Comparison of ENCODE assay signal across 9 mouse cellular contexts in the genomic region with DNA sequence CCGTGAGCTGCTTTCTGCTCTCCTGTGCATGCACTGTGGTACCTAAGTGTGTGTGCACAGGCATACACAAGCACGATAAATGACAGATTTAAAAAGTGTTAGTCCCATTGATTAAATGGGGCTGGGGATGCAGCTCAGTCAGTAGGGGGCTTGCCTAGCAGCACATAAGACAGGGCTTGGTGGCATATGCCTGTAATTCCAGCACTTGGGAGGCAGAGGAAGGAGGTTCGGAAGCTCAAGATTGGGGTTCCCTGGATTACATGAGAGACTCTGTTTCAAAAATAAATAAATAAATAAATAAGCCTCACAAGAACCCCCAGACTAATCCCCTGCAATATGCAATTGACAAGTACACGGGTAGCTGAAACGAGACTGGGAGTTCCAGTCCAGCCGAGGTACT. TPM values are rescaled to one million over a fixed set of nuclear protein-coding genes. Genes with fewer than 3 reads are reported as not detected.
A peak's percentile ranks its signal among the peaks of the same experiment; 100 is the strongest.
DNase-seq lines count a peak whose midpoint lies in the region; ATAC-seq and TF ChIP-seq lines count a peak whose summit lies in the region.
"Had no signal": no experiment of that assay in that cellular context is flagged by ENCODE, and none has a peak within 500 bp of the region (broad histone marks: within the 10 kb centered on the region; RNA-seq: fewer than 3 reads in every experiment).

No protein-coding gene starts in this region.

- intact Hi-C loops in left cerebral cortex, postnatal 14 days (cut with DNase I): loop anchor here (5.0 kb wide), 1 partner anchor 47 kb away; a partner anchor contains a TSS

- no peak for TF ChIP-seq CTCF in midbrain, postnatal 0 days (IDR thresholded peaks at IDR 0.05)

- ATAC-seq in kidney, embryonic 15.5 days (replicated peaks; ENCODE audit: low FRiP score): no peak
- ATAC-seq in embryonic facial prominence, embryonic 13.5 days (ENCODE audit: insufficient number of reproducible peaks, insufficient read depth, low FRiP score, low TSS enrichment, low read depth): no peak
- no peak for ATAC-seq in intestine, embryonic 16.5 days
- no peak for ATAC-seq in midbrain, postnatal 0 days (ENCODE audit: low FRiP score)

- H3K27me3 ChIP-seq in kidney, embryonic 15.5 days: no peaks in the 10 kb centered on the region
- no peaks in the 10 kb centered on the region; the same call in 1 of the 2 replicates for H3K27me3 ChIP-seq in embryonic facial prominence, embryonic 13.5 days
- H3K27me3 ChIP-seq in intestine, embryonic 16.5 days (replicated peaks; ENCODE audit: control insufficient read depth, insufficient read depth, low read length): no peaks in the 10 kb centered on the region
- H3K27me3 ChIP-seq in midbrain, postnatal 0 days (ENCODE audit: insufficient read depth, low read length): no peaks in the 10 kb centered on the region

- H3K36me3 ChIP-seq in kidney, embryonic 15.5 days: no peaks in the 10 kb centered on the region
- no peaks in the 10 kb centered on the region for H3K36me3 ChIP-seq in embryonic facial prominence, embryonic 13.5 days
- H3K36me3 ChIP-seq in intestine, embryonic 16.5 days (ENCODE audit: control insufficient read depth, insufficient read depth, low read length): no peaks in the 10 kb centered on the region
- no peaks in the 10 kb centered on the region for H3K36me3 ChIP-seq in midbrain, postnatal 0 days (ENCODE audit: insufficient read depth, low read length)

- H3K9ac ChIP-seq in kidney, embryonic 15.5 days: peak overlapping the region; percentile 87; the same call in 1 of the 2 replicates
- H3K9ac ChIP-seq in embryonic facial prominence, embryonic 13.5 days: peak overlapping the region; percentile 90; the same call in 1 of the 2 replicates
- peak overlapping the region; percentile 89 for H3K9ac ChIP-seq in intestine, embryonic 16.5 days (ENCODE audit: low read depth, low read length)
- H3K9ac ChIP-seq in midbrain, postnatal 0 days (replicated peaks; ENCODE audit: low read length, poor library complexity, severe bottlenecking): no peak overlapping the region

- peaks cover 35% of the 10 kb centered on the region for H3K4me1 ChIP-seq in kidney, embryonic 15.5 days
- peaks cover 38% of the 10 kb centered on the region for H3K4me1 ChIP-seq in embryonic facial prominence, embryonic 13.5 days
- H3K4me1 ChIP-seq in intestine, embryonic 16.5 days (ENCODE audit: control insufficient read depth, insufficient read depth, low read length): peaks cover 15% of the 10 kb centered on the region
- H3K4me1 ChIP-seq in midbrain, postnatal 0 days (ENCODE audit: insufficient read depth, low read length): no peaks in the 10 kb centered on the region

- WGBS in kidney, embryonic 15.5 days: 52% methylated on average over 6 of the region's 6 CpGs
- WGBS in embryonic facial prominence, embryonic 13.5 days: 47% methylated on average over 6 of the region's 6 CpGs
- WGBS in intestine, embryonic 16.5 days: 46% methylated on average over 6 of the region's 6 CpGs
- WGBS in midbrain, postnatal 0 days: 31% methylated on average over 6 of the region's 6 CpGs

- no peak for DNase-seq in kidney, postnatal 36 days
- no peak for DNase-seq in midbrain, postnatal 0 days (ENCODE audit: low spot score)
- no peak for DNase-seq in left cerebral cortex, postnatal 14 days (ENCODE audit: low spot score in 2 of 2)
- no peak for DNase-seq in adipocyte (ENCODE audit: low spot score)
- no peak for DNase-seq in frontal cortex, postnatal 36 days (ENCODE audit: low spot score in 2 of 2)
- DNase-seq: lung, postnatal 36 days had no signal

- no peak overlapping the region for H3K27ac ChIP-seq in kidney, embryonic 15.5 days
- H3K27ac ChIP-seq in embryonic facial prominence, embryonic 13.5 days: no peak overlapping the region
- H3K27ac ChIP-seq in intestine, embryonic 16.5 days (ENCODE audit: low read length): no peak overlapping the region
- H3K27ac ChIP-seq in midbrain, postnatal 0 days (ENCODE audit: low read depth, low read length): no peak overlapping the region

- H3K4me2 ChIP-seq in kidney, embryonic 15.5 days: peak overlapping the region; percentile 76
- H3K4me2 ChIP-seq in embryonic facial prominence, embryonic 13.5 days: peak overlapping the region; percentile 79
- peak overlapping the region; percentile 83 for H3K4me2 ChIP-seq in intestine, embryonic 16.5 days (ENCODE audit: low read depth, low read length)
- H3K4me2 ChIP-seq in midbrain, postnatal 0 days (ENCODE audit: low read depth, low read length, poor library complexity, severe bottlenecking): 0 out of 2 replicates have a peak overlapping the region, but pooled peaks have one; percentile 79

- H3K9me3 ChIP-seq in kidney, embryonic 15.5 days (replicated peaks): no peaks in the 10 kb centered on the region
- H3K9me3 ChIP-seq in embryonic facial prominence, embryonic 13.5 days: no peaks in the 10 kb centered on the region
- H3K9me3 ChIP-seq in intestine, embryonic 16.5 days (ENCODE audit: control insufficient read depth, low read length): no peaks in the 10 kb centered on the region
- H3K9me3 ChIP-seq in midbrain, postnatal 0 days (ENCODE audit: low read length): no peaks in the 10 kb centered on the region

- peak overlapping the region; percentile 88 for H3K4me3 ChIP-seq in kidney, embryonic 15.5 days (replicated peaks)
- H3K4me3 ChIP-seq in embryonic facial prominence, embryonic 13.5 days: peak overlapping the region; percentile 93
- peak overlapping the region; percentile 91 for H3K4me3 ChIP-seq in intestine, embryonic 16.5 days (ENCODE audit: low read length)
- H3K4me3 ChIP-seq in midbrain, postnatal 0 days (ENCODE audit: low read depth, low read length): no peak overlapping the region; the same call in 1 of the 2 replicates

RNA-seq across cellular contexts. Expression of a gene that starts 1.4 kb away (rescaled TPM):
- polyA plus RNA-seq in kidney, embryonic 15.5 days (2015; fragmentation: Nextera tagmentation; extraction: Ambion mirVana): 29.7 and 29.9 TPM in 2 replicates
- 22.2 and 23.2 TPM in 2 replicates for polyA plus RNA-seq in embryonic facial prominence, embryonic 13.5 days (2015; fragmentation: Nextera tagmentation; extraction: Ambion mirVana)
- polyA plus RNA-seq in intestine, embryonic 16.5 days (2015; fragmentation: Nextera tagmentation; extraction: Ambion mirVana): 14.2 and 14.8 TPM in 2 replicates
- 4.5 and 5.7 TPM in 2 replicates for total RNA-seq in midbrain, postnatal 0 days (2014; rRNA removed)
- polyA plus RNA-seq in midbrain, postnatal 0 days (2015; fragmentation: Nextera tagmentation; extraction: Ambion mirVana): 2.5 and 2.9 TPM in 2 replicates
- 1 to 10 TPM; 3.0 TPM for total RNA-seq in left cerebral cortex, postnatal 14 days (2021)

RNA-seq across cellular contexts. Expression of a gene that starts 29.3 kb away (rescaled TPM):
- polyA plus RNA-seq in kidney, embryonic 15.5 days (2015; fragmentation: Nextera tagmentation; extraction: Ambion mirVana): 5.6 and 6.3 TPM in 2 replicates
- 6.9 and 7.4 TPM in 2 replicates for polyA plus RNA-seq in embryonic facial prominence, embryonic 13.5 days (2015; fragmentation: Nextera tagmentation; extraction: Ambion mirVana)
- 11.9 and 12.2 TPM in 2 replicates for polyA plus RNA-seq in intestine, embryonic 16.5 days (2015; fragmentation: Nextera tagmentation; extraction: Ambion mirVana)
- total RNA-seq in midbrain, postnatal 0 days (2014; rRNA removed): 33.0 and 35.4 TPM in 2 replicates
- 34.2 and 34.3 TPM in 2 replicates for polyA plus RNA-seq in midbrain, postnatal 0 days (2015; fragmentation: Nextera tagmentation; extraction: Ambion mirVana)
- total RNA-seq in left cerebral cortex, postnatal 14 days (2021): 10 to 100 TPM; 11.2 to 14.7 TPM

RNA-seq across cellular contexts. Expression of a gene that starts 47.5 kb away (rescaled TPM):
- polyA plus RNA-seq in kidney, embryonic 15.5 days (2015; fragmentation: Nextera tagmentation; extraction: Ambion mirVana): 4.8 and 5.9 TPM in 2 replicates
- 4.9 and 5.3 TPM in 2 replicates for polyA plus RNA-seq in embryonic facial prominence, embryonic 13.5 days (2015; fragmentation: Nextera tagmentation; extraction: Ambion mirVana)
- polyA plus RNA-seq in intestine, embryonic 16.5 days (2015; fragmentation: Nextera tagmentation; extraction: Ambion mirVana): 4.7 and 6.0 TPM in 2 replicates
- total RNA-seq in midbrain, postnatal 0 days (2014; rRNA removed): 6.9 and 10.4 TPM in 2 replicates
- 6.7 and 8.0 TPM in 2 replicates for polyA plus RNA-seq in midbrain, postnatal 0 days (2015; fragmentation: Nextera tagmentation; extraction: Ambion mirVana)
- total RNA-seq in left cerebral cortex, postnatal 14 days (2021): 10 to 100 TPM; 10.5 to 10.6 TPM

RNA-seq across cellular contexts. Expression of a gene that starts 57.0 kb away (rescaled TPM):
- polyA plus RNA-seq in kidney, embryonic 15.5 days (2015; fragmentation: Nextera tagmentation; extraction: Ambion mirVana): 6.1 and 6.3 TPM in 2 replicates
- polyA plus RNA-seq in embryonic facial prominence, embryonic 13.5 days (2015; fragmentation: Nextera tagmentation; extraction: Ambion mirVana): 0.30 and 0.58 TPM in 2 replicates
- 0.45 and 0.68 TPM in 2 replicates for polyA plus RNA-seq in intestine, embryonic 16.5 days (2015; fragmentation: Nextera tagmentation; extraction: Ambion mirVana)
- 72.3 and 74.2 TPM in 2 replicates for total RNA-seq in midbrain, postnatal 0 days (2014; rRNA removed)
- 15.4 and 17.0 TPM in 2 replicates for polyA plus RNA-seq in midbrain, postnatal 0 days (2015; fragmentation: Nextera tagmentation; extraction: Ambion mirVana)
- total RNA-seq in left cerebral cortex, postnatal 14 days (2021): 10 to 100 TPM; 40.9 to 55.5 TPM
